Mouse (Mus musculus) ES-Bruce4 (cell line): ENCODE results near the gene Ap5s1. TPM values are rescaled to one million over a fixed set of nuclear protein-coding genes. Genes with fewer than 3 reads are reported as not detected.

Experiments
- H3K27ac ChIP-seq: 2 replicates; pipeline ENCODE4 v1.5.1; 2012; ENCODE audit warnings: low read length, inconsistent platforms; ENCODE audit not compliant: insufficient read depth
- H3K27me3 ChIP-seq: 2 replicates; pipeline ENCODE4 v1.6.1; 2012; ENCODE audit warnings: mild to moderate bottlenecking, low read length, inconsistent platforms; ENCODE audit not compliant: control insufficient read depth, poor library complexity, insufficient read depth, severe bottlenecking
- H3K36me3 ChIP-seq: 2 replicates; pipeline ENCODE4 v1.6.1; 2012; ENCODE audit warnings: inconsistent platforms, mild to moderate bottlenecking, low read length, moderate library complexity; ENCODE audit not compliant: control insufficient read depth, poor library complexity, insufficient read depth, severe bottlenecking
- H3K4me1 ChIP-seq: one replicate; pipeline ENCODE4 v1.8.1; 2011; ENCODE audit warnings: low read length; ENCODE audit not compliant: control insufficient read depth, insufficient read depth
- H3K4me3 ChIP-seq: 2 replicates; pipeline ENCODE4 v1.5.1; 2011; ENCODE audit warnings: low read depth, mild to moderate bottlenecking, low read length
- H3K9ac ChIP-seq: 2 replicates; pipeline ENCODE4 v1.6.1; 2012; ENCODE audit warnings: low read depth, mild to moderate bottlenecking, inconsistent platforms; ENCODE audit not compliant: poor library complexity, severe bottlenecking
- H3K9me3 ChIP-seq: replicated peaks from 2 replicates; pipeline ENCODE4 v1.6.1; 2012; ENCODE audit warnings: mild to moderate bottlenecking, low read length, inconsistent platforms; ENCODE audit not compliant: control insufficient read depth, poor library complexity, insufficient read depth, severe bottlenecking
- CTCF ChIP-seq: IDR thresholded peaks from one replicate; pipeline ENCODE4 v1.8.1; 2011; ENCODE audit warnings: low read depth, low read length
- EP300 ChIP-seq: IDR thresholded peaks from 2 replicates; pipeline ENCODE4 v1.6.1; 2011; ENCODE audit warnings: low read depth, low read length; ENCODE audit not compliant: insufficient read depth
- POLR2A ChIP-seq: IDR thresholded peaks from one replicate; pipeline ENCODE4 v1.8.1; 2011; ENCODE audit warnings: low read length; ENCODE audit not compliant: insufficient read depth
- polyA plus RNA-seq: library from polyadenylated mRNA; stranded (reverse); fragments of >200 nt; gene quantifications from 2 replicates; pipeline ENCODE4 v1.2.4, GENCODE M21; 2011; ENCODE audit warnings: low read depth; ENCODE audit not compliant: missing spikeins, insufficient read depth, insufficient read length

Ap5s1 gene
- polyA plus RNA-seq, 1 experiment, result 8.5 TPM

DNA sequence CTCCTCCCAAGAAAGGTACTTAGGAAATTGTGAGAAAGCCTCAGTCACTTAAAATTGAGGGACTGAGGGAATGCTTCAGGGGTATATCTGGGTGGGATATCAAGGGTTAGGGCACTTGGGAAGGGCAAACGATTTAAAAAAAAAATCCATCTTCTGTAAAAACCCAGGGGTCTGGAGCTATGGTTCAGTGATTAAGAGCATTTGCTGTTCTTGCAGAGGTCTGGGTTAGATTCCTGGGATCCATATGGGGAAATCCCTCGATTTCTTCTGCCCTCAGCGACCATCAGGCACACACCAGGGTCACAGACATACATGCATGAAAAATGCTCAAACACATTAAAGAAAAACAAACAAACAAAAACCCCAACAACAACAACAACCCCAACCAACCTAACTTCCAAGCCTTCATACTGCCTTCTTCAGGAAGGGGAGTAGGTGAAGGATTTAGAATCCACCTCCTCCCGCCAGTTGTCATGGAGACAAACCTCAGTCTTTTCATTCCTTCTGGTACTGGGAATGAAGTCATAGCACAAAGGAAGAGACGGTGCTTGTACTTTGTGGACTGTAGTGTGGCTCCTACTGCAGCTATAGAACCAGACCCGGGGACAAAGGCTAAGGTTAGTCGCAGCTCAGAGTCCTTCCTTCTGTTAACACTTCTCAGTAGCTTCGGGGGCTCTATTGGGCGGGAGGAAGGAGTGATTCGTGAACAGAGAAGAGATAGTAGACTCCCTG, 54.8 kb downstream of the Ap5s1 start:
- no peaks in the 10 kb centered on the region for H3K36me3 ChIP-seq
- H3K4me3 ChIP-seq, result peak overlapping the region; percentile 95
- no peaks in the 10 kb centered on the region for H3K27me3 ChIP-seq
- H3K27ac ChIP-seq, result peak overlapping the region; percentile 91
- H3K4me1 ChIP-seq, result no peaks in the 10 kb centered on the region
- TF ChIP-seq EP300 (no peak), POLR2A (no peak), CTCF (no peak)
- H3K9ac ChIP-seq, result peak overlapping the region; percentile 84
- H3K9me3 ChIP-seq, result no peaks in the 10 kb centered on the region

GRCm38 (mm10) chr2:131262213-131262672, 55.4 kb downstream of the Ap5s1 start, which contains the start of gene Pank2:
Gene Pank2, plus strand, starts transcription at chr2:131262495.
- H3K4me1 ChIP-seq, result no peaks in the 10 kb centered on the region
- no peaks in the 10 kb centered on the region for H3K36me3 ChIP-seq
- no peaks in the 10 kb centered on the region for H3K9me3 ChIP-seq
- no peak for TF ChIP-seq EP300
- TF ChIP-seq POLR2A, result peak; percentile 18
- TF ChIP-seq CTCF, result peak; percentile 5
- no peaks in the 10 kb centered on the region for H3K27me3 ChIP-seq
- peak within 1 kb of the TSS; percentile 99 for H3K4me3 ChIP-seq
- H3K9ac ChIP-seq, result peak within 1 kb of the TSS; percentile 97
- peak within 1 kb of the TSS; percentile 92 for H3K27ac ChIP-seq

Other genes with a start within 250 kb of the Ap5s1 start
- 0.73 TPM in 1 of 2 replicates, not detected in the other for gene Gfra4, start 164.0 kb upstream of the Ap5s1 start, polyA plus RNA-seq
- 0.37 TPM in 1 of 2 replicates, not detected in the other for gene Adam33, start 143.3 kb upstream of the Ap5s1 start, polyA plus RNA-seq
- 0.16 TPM in 1 of 2 replicates, not detected in the other for gene Siglec1, start 120.3 kb upstream of the Ap5s1 start, polyA plus RNA-seq
- gene Hspa12b, start 79.8 kb upstream of the Ap5s1 start, polyA plus RNA-seq, result 1.9 and 2.2 TPM in 2 replicates
- gene Gm11037, start 73.6 kb upstream of the Ap5s1 start, polyA plus RNA-seq, result not detected in 2 replicates
- gene 1700037H04Rik, start 47.0 kb upstream of the Ap5s1 start, polyA plus RNA-seq, result 74.5 and 79.8 TPM in 2 replicates
- 12.2 and 12.3 TPM in 2 replicates for gene Cenpb, start 27.0 kb upstream of the Ap5s1 start, polyA plus RNA-seq
- gene Cdc25b, start 20.1 kb upstream of the Ap5s1 start, polyA plus RNA-seq, result 26.1 and 28.8 TPM in 2 replicates
- gene Spef1, start 19.8 kb upstream of the Ap5s1 start, polyA plus RNA-seq, result 1.2 and 2.0 TPM in 2 replicates
- 16.7 and 20.3 TPM in 2 replicates for gene Mavs, start 27.0 kb downstream of the Ap5s1 start, polyA plus RNA-seq
- gene Pank2, start 55.4 kb downstream of the Ap5s1 start, polyA plus RNA-seq, result 67.0 and 78.5 TPM in 2 replicates
- 7.1 and 7.5 TPM in 2 replicates for gene Rnf24, start 145.8 kb downstream of the Ap5s1 start, polyA plus RNA-seq